Mouse (Mus musculus) lung, adult 2 months (tissue): ENCODE results near the gene Kctd12.
A peak's percentile ranks its signal among the peaks of the same experiment; 100 is the strongest.

Experiments used
- CTCF ChIP-seq: fragments of 200-500 bp; IDR thresholded peaks from 2 replicates; pipeline ENCODE4 v1.5.1; 2011; ENCODE audit warnings: mild to moderate bottlenecking, low read length, control low read depth; ENCODE audit not compliant: insufficient read depth
- POLR2A ChIP-seq: fragments of 200-500 bp; IDR thresholded peaks from 2 replicates; pipeline ENCODE4 v1.6.1; 2011; ENCODE audit warnings: low read depth, mild to moderate bottlenecking, control low read depth, low read length, borderline replicate concordance; ENCODE audit errors: extremely low read depth

DNA sequence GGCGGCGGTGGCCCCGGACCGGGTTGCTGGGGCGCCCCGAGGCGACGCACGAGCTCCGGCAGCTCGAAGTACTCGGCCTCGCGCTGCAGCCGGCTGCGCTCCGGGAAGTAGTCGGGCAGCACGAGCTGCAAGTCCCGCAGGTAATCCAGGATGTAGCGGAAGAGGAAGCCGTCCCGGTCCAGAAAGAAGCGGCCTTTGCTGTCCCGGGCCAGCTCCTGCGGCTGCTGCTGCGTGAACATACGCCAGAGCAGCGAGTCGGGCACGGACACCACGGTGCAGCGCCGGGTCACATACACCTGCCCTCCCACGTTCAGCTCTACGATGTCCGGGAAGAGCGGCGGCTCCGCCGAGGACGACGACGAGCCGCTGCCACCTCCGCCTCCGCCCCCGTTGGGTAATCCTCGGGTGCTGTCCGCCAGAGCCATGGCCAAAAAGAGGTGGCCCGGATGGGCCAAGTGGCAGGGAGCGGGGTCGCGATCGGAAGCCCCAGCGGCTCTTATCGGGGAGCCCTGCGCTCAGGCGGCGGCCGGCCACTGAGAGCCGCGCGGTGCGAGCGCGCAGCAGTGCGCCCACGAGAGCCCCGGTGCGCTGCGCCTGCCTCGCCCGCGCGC, 316 bp downstream of the Kctd12 start:
- TF ChIP-seq POLR2A (peak; percentile 88), CTCF (no peak)
